Comparison of ENCODE assay signal across 25 mouse cellular contexts in the genomic region with DNA sequence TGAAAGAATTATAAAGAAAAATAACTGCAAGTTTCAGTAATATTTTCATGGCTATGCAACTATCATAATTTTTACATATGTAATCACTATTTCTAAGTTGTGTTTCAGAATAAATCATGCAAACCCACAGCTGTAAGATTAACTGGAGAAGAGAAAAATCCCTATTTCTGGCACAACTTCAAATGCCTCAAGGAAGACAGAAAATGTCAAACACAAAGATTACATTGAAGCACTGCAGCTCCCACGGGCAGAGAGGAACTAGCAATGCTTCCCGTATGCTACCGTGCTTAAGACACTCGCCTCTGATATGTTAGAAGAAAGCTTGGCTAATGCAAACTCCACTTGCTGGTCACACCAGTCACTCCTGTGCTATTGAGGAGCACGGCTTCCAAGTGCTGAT.
DNase-seq lines count a peak whose midpoint lies in the region; ATAC-seq lines count a peak whose summit lies in the region.
"Had no signal": no experiment of that assay in that cellular context is flagged by ENCODE, and none has a peak within 500 bp of the region (broad histone marks: within the 10 kb centered on the region; RNA-seq: fewer than 3 reads in every experiment).

No protein-coding gene starts in this region.

- 43% methylated on average over 5 of the region's 5 CpGs for WGBS in embryonic facial prominence, embryonic 14.5 days
- 66% methylated on average over 5 of the region's 5 CpGs for WGBS in embryonic facial prominence, embryonic 10.5 days
- WGBS in heart, embryonic 13.5 days, result 49% methylated on average over 5 of the region's 5 CpGs
- 84% methylated on average over 5 of the region's 5 CpGs for WGBS in midbrain, embryonic 11.5 days
- 64% methylated on average over 5 of the region's 5 CpGs for WGBS in midbrain, embryonic 16.5 days

- H3K9ac ChIP-seq in embryonic facial prominence, embryonic 14.5 days (ENCODE audit: low read depth, low read length), result no peak overlapping the region
- H3K9ac ChIP-seq in heart, embryonic 13.5 days, result no peak overlapping the region
- no peak overlapping the region for H3K9ac ChIP-seq in midbrain, embryonic 11.5 days (ENCODE audit: low read length)
- no peak overlapping the region for H3K9ac ChIP-seq in midbrain, embryonic 16.5 days (ENCODE audit: low read depth, low read length)
- H3K9ac ChIP-seq: embryonic facial prominence, embryonic 15.5 days; hindbrain, embryonic 14.5 days; intestine, embryonic 15.5 days had no signal

- H3K4me3 ChIP-seq in embryonic facial prominence, embryonic 14.5 days (ENCODE audit: low read depth, low read length), result no peak overlapping the region
- H3K4me3 ChIP-seq in embryonic facial prominence, embryonic 10.5 days, result no peak overlapping the region
- no peak overlapping the region for H3K4me3 ChIP-seq in heart, embryonic 13.5 days
- no peak overlapping the region for H3K4me3 ChIP-seq in midbrain, embryonic 11.5 days (ENCODE audit: low read depth, low read length)
- no peak overlapping the region for H3K4me3 ChIP-seq in midbrain, embryonic 16.5 days (ENCODE audit: low read depth, low read length)
- H3K4me3 ChIP-seq: embryonic facial prominence, embryonic 15.5 days; erythroblast, embryonic 14.5 days; forebrain, embryonic 10.5 days; gastrocnemius, adult 2 months; hindbrain, embryonic 10.5 days; intestine, embryonic 15.5 days had no signal

- peak; percentile 60 for DNase-seq in embryonic facial prominence, embryonic 14.5 days (ENCODE audit: low spot score)
- DNase-seq in embryonic facial prominence, embryonic 10.5 days (ENCODE audit: low spot score), result no peak
- DNase-seq in heart, adult 8-10 months (ENCODE audit: low spot score), result no peak
- peak; percentile 1 for DNase-seq in midbrain, embryonic 11.5 days (ENCODE audit: low spot score, missing footprints)
- DNase-seq in adrenal gland, postnatal 25 days, result no peak
- DNase-seq: adrenal gland, postnatal 10 days; B cell, adult 2 months; cerebellum, adult 18-20 months; cerebellum, adult 9-11 months; cerebellum, postnatal 36 days; gastrocnemius, adult 2 months; gastrocnemius, postnatal 25 days; heart, postnatal 10 days; kidney, adult 18-20 months had no signal

- no peaks in the 10 kb centered on the region for H3K36me3 ChIP-seq in embryonic facial prominence, embryonic 14.5 days (ENCODE audit: control insufficient read depth, insufficient read depth, low read length)
- no peaks in the 10 kb centered on the region for H3K36me3 ChIP-seq in embryonic facial prominence, embryonic 10.5 days (replicated peaks)
- no peaks in the 10 kb centered on the region for H3K36me3 ChIP-seq in heart, embryonic 13.5 days
- no peaks in the 10 kb centered on the region for H3K36me3 ChIP-seq in midbrain, embryonic 11.5 days (ENCODE audit: control insufficient read depth, insufficient read depth, low read length)
- no peaks in the 10 kb centered on the region for H3K36me3 ChIP-seq in midbrain, embryonic 16.5 days (ENCODE audit: control insufficient read depth, insufficient read depth, low read length)
- H3K36me3 ChIP-seq: embryonic facial prominence, embryonic 15.5 days; forebrain, embryonic 10.5 days; hindbrain, embryonic 10.5 days; intestine, embryonic 15.5 days had no signal

- H3K4me1 ChIP-seq in embryonic facial prominence, embryonic 14.5 days (ENCODE audit: control insufficient read depth, insufficient read depth, low read length), result peaks cover 6% of the 10 kb centered on the region; the same call in 1 of the 2 replicates
- peaks cover 6% of the 10 kb centered on the region; the same call in 1 of the 2 replicates for H3K4me1 ChIP-seq in embryonic facial prominence, embryonic 10.5 days
- H3K4me1 ChIP-seq in heart, embryonic 13.5 days, result peaks cover 13% of the 10 kb centered on the region
- H3K4me1 ChIP-seq in midbrain, embryonic 11.5 days (ENCODE audit: control insufficient read depth, insufficient read depth, low read length), result no peaks in the 10 kb centered on the region
- no peaks in the 10 kb centered on the region for H3K4me1 ChIP-seq in midbrain, embryonic 16.5 days (ENCODE audit: control insufficient read depth, insufficient read depth, low read length)
- H3K4me1 ChIP-seq: embryonic facial prominence, embryonic 15.5 days; forebrain, embryonic 10.5 days; hindbrain, embryonic 10.5 days; intestine, embryonic 15.5 days had no signal

- no peak for ATAC-seq in embryonic facial prominence, embryonic 14.5 days (ENCODE audit: low read depth)
- no peak for ATAC-seq in heart, embryonic 13.5 days (ENCODE audit: extremely low read depth, insufficient number of reproducible peaks, low FRiP score, low TSS enrichment)
- no peak for ATAC-seq in midbrain, embryonic 11.5 days (ENCODE audit: low FRiP score)
- ATAC-seq in midbrain, embryonic 16.5 days, result no peak
- ATAC-seq: CD4-positive, CD25-positive, alpha-beta regulatory T cell, adult 4 months; forebrain, embryonic 14.5 days; intestine, embryonic 15.5 days had no signal

- H3K27ac ChIP-seq in embryonic facial prominence, embryonic 14.5 days (replicated peaks; ENCODE audit: low read depth, low read length), result no peak overlapping the region
- H3K27ac ChIP-seq in embryonic facial prominence, embryonic 10.5 days (replicated peaks), result no peak overlapping the region
- peak overlapping the region; percentile 63 for H3K27ac ChIP-seq in heart, embryonic 13.5 days (replicated peaks)
- no peak overlapping the region for H3K27ac ChIP-seq in midbrain, embryonic 11.5 days (ENCODE audit: low read depth, low read length)
- no peak overlapping the region for H3K27ac ChIP-seq in midbrain, embryonic 16.5 days (ENCODE audit: low read length)
- H3K27ac ChIP-seq: embryonic facial prominence, embryonic 15.5 days; forebrain, embryonic 10.5 days; gastrocnemius, adult 2 months; hindbrain, embryonic 10.5 days; hindbrain, embryonic 14.5 days; intestine, embryonic 15.5 days had no signal

- no peaks in the 10 kb centered on the region for H3K9me3 ChIP-seq in embryonic facial prominence, embryonic 14.5 days (ENCODE audit: control insufficient read depth, low read length)
- H3K9me3 ChIP-seq in embryonic facial prominence, embryonic 10.5 days, result no peaks in the 10 kb centered on the region
- no peaks in the 10 kb centered on the region for H3K9me3 ChIP-seq in heart, embryonic 13.5 days
- H3K9me3 ChIP-seq in midbrain, embryonic 11.5 days (ENCODE audit: control insufficient read depth, low read length), result no peaks in the 10 kb centered on the region
- no peaks in the 10 kb centered on the region for H3K9me3 ChIP-seq in midbrain, embryonic 16.5 days (replicated peaks; ENCODE audit: control insufficient read depth, low read length, poor library complexity, severe bottlenecking)
- H3K9me3 ChIP-seq: embryonic facial prominence, embryonic 15.5 days; forebrain, embryonic 10.5 days; G1E; hindbrain, embryonic 10.5 days; intestine, embryonic 15.5 days had no signal

- H3K4me2 ChIP-seq in embryonic facial prominence, embryonic 14.5 days (ENCODE audit: low read depth, low read length), result no peak overlapping the region
- no peak overlapping the region for H3K4me2 ChIP-seq in heart, embryonic 13.5 days
- H3K4me2 ChIP-seq in midbrain, embryonic 11.5 days, result no peak overlapping the region
- H3K4me2 ChIP-seq in midbrain, embryonic 16.5 days (ENCODE audit: low read length), result no peak overlapping the region
- H3K4me2 ChIP-seq: embryonic facial prominence, embryonic 15.5 days; hindbrain, embryonic 14.5 days; intestine, embryonic 15.5 days had no signal

- no peaks in the 10 kb centered on the region for H3K27me3 ChIP-seq in embryonic facial prominence, embryonic 14.5 days (replicated peaks; ENCODE audit: control insufficient read depth, insufficient read depth, low read length)
- no peaks in the 10 kb centered on the region for H3K27me3 ChIP-seq in embryonic facial prominence, embryonic 10.5 days (replicated peaks; ENCODE audit: low read depth, poor library complexity, severe bottlenecking)
- H3K27me3 ChIP-seq in heart, embryonic 13.5 days (replicated peaks), result no peaks in the 10 kb centered on the region
- H3K27me3 ChIP-seq in midbrain, embryonic 11.5 days (ENCODE audit: control insufficient read depth, insufficient read depth, low read length), result no peaks in the 10 kb centered on the region
- no peaks in the 10 kb centered on the region for H3K27me3 ChIP-seq in midbrain, embryonic 16.5 days (ENCODE audit: control insufficient read depth, insufficient read depth, low read depth, low read length)
- H3K27me3 ChIP-seq: embryonic facial prominence, embryonic 15.5 days; intestine, embryonic 15.5 days had no signal

Comparison
In these comparisons a context has a peak if more than half of its experiments do, and no peak if none do; other contexts are left out.
1. DNase-seq: peak in embryonic facial prominence, embryonic 14.5 days (single experiment) and midbrain, embryonic 11.5 days (single experiment); none in embryonic facial prominence, embryonic 10.5 days (single experiment), heart, adult 8-10 months (single experiment) and adrenal gland, postnatal 25 days (single experiment).